Mouse (Mus musculus): ENCODE results near the gene Fbp2. TPM values are rescaled to one million over a fixed set of nuclear protein-coding genes. Genes with fewer than 3 reads are reported as not detected.

Gene Fbp2
- 0.22 and 0.45 TPM in 2 replicates for polyA plus RNA-seq (2014; fragmentation: Nextera tagmentation; extraction: Ambion mirVana)

DNA sequence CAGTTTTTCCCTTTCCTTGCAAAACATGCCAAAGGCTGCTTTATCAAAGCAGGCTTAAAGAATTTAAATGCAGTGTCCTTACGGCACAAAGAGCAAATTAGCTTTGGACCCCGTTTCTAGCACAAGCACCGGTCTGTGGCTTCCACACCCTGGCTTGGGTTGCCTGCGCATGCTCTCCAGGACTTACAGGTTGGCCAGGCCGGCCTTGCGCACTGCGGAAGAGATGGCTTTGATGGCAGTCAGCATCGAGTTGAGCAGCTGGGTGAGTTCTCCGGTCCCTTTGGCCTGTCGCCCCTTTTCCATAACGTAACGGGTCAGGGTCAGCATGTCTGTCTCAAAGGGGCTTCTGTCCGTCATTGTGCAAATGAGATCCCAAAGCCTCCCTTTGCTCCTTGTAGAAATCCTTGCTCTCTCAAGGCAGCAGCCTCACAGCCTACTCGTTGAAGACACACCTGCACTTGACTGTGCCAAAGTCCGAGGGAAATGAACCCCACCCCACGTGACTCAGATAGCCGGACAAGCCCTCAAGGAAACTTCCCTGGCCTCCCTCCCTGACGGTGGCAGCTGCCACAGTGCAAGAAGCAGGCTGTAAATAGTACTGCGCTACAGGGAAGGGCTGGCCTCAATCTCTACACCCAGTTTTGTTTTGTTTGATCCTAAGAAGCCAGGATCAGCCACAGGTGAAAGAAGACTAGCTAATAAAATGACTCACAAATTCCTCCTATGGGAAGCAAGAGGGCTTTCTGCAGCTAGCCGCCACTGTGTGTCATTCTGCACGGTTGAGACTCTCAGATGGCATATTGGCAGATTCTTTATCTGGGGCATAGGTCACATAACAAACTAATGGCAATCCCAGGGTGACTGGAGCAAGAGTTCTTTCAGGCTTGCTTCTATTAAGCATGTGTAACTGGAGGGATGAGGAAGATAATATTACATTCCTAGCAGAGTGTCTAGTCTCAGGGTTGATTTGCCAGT lies at the start of gene Fbp2:
TSS of gene Fbp2 (minus strand) at position 482 of the 975 bp plus-strand sequence.
- no peak within 1 kb of the TSS for H3K4me2 ChIP-seq (ENCODE audit: low read length)
- ATAC-seq (ENCODE audit: insufficient number of reproducible peaks, insufficient read depth, low FRiP score, low read depth): no peak
- H3K27ac ChIP-seq (replicated peaks in 1 of 2; ENCODE audit: control insufficient read depth in 1 of 2, insufficient read depth in 1 of 2, low read depth in 2 of 2, low read length in 2 of 2): no peak within 1 kb of the TSS

DNA sequence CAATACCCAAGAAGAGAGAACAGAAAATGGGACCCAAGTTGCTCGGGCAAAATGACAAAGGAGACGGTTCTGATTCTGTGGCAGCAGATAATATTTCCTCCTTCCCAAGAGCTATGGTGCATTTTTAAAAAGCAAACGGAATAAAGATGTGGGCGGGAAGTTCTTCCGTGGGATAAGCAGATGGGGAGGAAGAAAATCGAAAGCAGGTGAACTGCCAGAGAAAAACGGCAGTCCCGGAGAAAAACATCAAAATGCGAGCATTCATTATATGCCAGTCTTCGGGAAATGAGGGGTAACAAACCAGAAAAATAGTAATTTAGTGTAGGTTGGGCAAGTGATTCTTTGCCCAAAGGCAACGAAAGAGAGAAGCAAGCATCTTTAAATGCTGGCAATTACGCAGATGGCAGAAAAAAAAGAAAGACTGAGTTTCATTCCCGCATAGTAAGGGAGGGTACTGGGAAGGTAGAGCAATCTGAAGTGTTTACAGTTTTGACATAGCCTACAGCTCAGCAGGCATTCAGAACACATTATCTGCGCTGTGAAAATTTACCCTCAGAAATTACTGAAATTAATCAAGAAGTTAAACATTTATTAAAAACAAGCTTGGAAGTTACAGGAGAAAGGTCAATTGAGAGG lies 49.4 kb upstream of the Fbp2 start:
- Histone ChIP-seq H3K27me3 (ENCODE audit: control insufficient read depth, insufficient read depth, low read length) (no peaks in the 10 kb centered on the region), H3K27ac (replicated peaks in 1 of 2; ENCODE audit: control insufficient read depth in 1 of 2, insufficient read depth in 1 of 2, low read depth in 2 of 2, low read length in 2 of 2) (no peak overlapping the region), H3K9me3 (ENCODE audit: control insufficient read depth, low read length) (no peaks in the 10 kb centered on the region), H3K4me3 (ENCODE audit: control insufficient read depth in 1 of 2, insufficient read depth in 1 of 2, low read depth in 1 of 2, low read length in 2 of 2) (no peak overlapping the region), H3K4me2 (ENCODE audit: low read length) (no peak overlapping the region), H3K4me1 (ENCODE audit: control insufficient read depth in 2 of 2, insufficient read depth in 2 of 2, low read length in 2 of 2) (peaks cover 0 to 3% of the 10 kb centered on the region in 2 experiments; a peak in 2 of 4 replicates), H3K9ac (ENCODE audit: low read length) (no peak overlapping the region), H3K36me3 (ENCODE audit: control insufficient read depth, insufficient read depth, low read length) (no peaks in the 10 kb centered on the region)
- WGBS: 82% methylated on average over 14 of the region's 14 CpGs
- no peak for ATAC-seq (ENCODE audit: insufficient number of reproducible peaks, insufficient read depth, low FRiP score, low read depth)

More for the DNA sequence above, at the start of gene Fbp2:
- no peaks in the 10 kb centered on the region for H3K27me3 ChIP-seq (ENCODE audit: control insufficient read depth, insufficient read depth, low read length)
- H3K36me3 ChIP-seq (ENCODE audit: control insufficient read depth, insufficient read depth, low read length): no peaks in the 10 kb centered on the region
- no peak within 1 kb of the TSS for H3K9ac ChIP-seq (ENCODE audit: low read length)
- 62% methylated on average over 21 of the region's 21 CpGs for WGBS
- no peaks in the 10 kb centered on the region; a peak in 1 of 4 replicates for H3K4me1 ChIP-seq (ENCODE audit: control insufficient read depth in 2 of 2, insufficient read depth in 2 of 2, low read length in 2 of 2)
- no peak within 1 kb of the TSS for H3K4me3 ChIP-seq (ENCODE audit: control insufficient read depth in 1 of 2, insufficient read depth in 1 of 2, low read depth in 1 of 2, low read length in 2 of 2)
- H3K9me3 ChIP-seq (ENCODE audit: control insufficient read depth, low read length): no peaks in the 10 kb centered on the region

DNA sequence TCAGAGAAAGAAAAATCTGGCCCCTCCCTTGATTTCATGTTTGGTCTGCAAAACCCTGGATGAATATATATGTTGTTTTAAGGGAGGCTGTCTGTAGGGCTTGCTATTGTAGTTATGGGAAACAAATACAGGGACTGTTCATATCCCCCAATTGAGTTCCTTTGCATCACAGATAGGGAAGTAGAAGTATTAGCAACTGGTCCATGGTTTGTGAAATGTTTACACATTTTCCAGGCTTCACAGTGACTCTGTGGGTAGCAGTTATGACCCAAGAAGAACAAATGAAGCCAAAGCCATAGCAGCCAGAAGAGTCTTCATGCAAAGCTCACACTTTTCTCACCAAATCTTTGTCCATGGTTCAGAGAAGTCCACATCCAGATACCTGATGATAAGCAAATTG lies 42.9 kb upstream of the Fbp2 start:
- ATAC-seq (ENCODE audit: insufficient number of reproducible peaks, insufficient read depth, low FRiP score, low read depth): no peak
- Histone ChIP-seq H3K36me3 (ENCODE audit: control insufficient read depth, insufficient read depth, low read length) (no peaks in the 10 kb centered on the region), H3K27ac (replicated peaks in 1 of 2; ENCODE audit: control insufficient read depth in 1 of 2, insufficient read depth in 1 of 2, low read depth in 2 of 2, low read length in 2 of 2) (no peak overlapping the region), H3K27me3 (ENCODE audit: control insufficient read depth, insufficient read depth, low read length) (no peaks in the 10 kb centered on the region), H3K9ac (ENCODE audit: low read length) (no peak overlapping the region), H3K4me1 (ENCODE audit: control insufficient read depth in 2 of 2, insufficient read depth in 2 of 2, low read length in 2 of 2) (no peaks in the 10 kb centered on the region), H3K9me3 (ENCODE audit: control insufficient read depth, low read length) (no peaks in the 10 kb centered on the region), H3K4me3 (ENCODE audit: control insufficient read depth in 1 of 2, insufficient read depth in 1 of 2, low read depth in 1 of 2, low read length in 2 of 2) (no peak overlapping the region), H3K4me2 (ENCODE audit: low read length) (no peak overlapping the region)

DNA sequence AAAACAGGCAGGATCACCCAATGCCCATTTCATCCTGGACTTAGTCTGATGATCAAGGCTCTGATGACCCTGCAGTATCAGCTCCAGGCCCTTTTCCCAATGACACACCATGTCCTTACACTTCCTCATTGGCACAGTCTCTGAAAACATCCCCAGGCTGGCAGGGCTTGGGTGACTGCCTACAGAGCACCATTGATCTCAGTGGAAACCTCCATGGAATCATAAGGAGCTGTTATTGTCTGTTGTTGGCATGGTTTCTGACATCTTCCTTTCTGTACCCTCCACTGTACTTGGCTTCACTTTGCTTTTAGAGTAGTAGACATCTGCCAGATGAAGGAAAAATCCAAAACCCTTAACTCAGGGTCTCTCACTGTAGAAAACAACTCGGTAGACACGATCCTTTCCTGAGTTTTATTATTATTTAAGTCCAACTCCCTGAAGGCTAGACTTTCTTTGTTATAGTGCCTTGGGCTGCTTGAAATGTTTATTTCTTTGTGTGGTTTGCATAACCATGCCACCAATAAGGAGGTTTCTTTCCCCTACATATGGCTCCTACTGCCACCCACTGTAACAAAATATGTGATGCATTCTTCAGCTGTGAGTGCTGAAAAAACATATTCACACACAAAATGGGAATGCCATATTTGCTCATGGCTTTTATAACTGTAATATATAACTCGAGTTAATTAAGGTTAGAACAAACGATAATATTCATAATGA lies 39.9 kb upstream of the Fbp2 start:
- Histone ChIP-seq H3K9me3 (ENCODE audit: control insufficient read depth, low read length) (no peaks in the 10 kb centered on the region), H3K27me3 (ENCODE audit: control insufficient read depth, insufficient read depth, low read length) (no peaks in the 10 kb centered on the region), H3K4me1 (ENCODE audit: control insufficient read depth in 2 of 2, insufficient read depth in 2 of 2, low read length in 2 of 2) (no peaks in the 10 kb centered on the region), H3K4me2 (ENCODE audit: low read length) (no peak overlapping the region), H3K36me3 (ENCODE audit: control insufficient read depth, insufficient read depth, low read length) (no peaks in the 10 kb centered on the region), H3K9ac (ENCODE audit: low read length) (no peak overlapping the region), H3K4me3 (ENCODE audit: control insufficient read depth in 1 of 2, insufficient read depth in 1 of 2, low read depth in 1 of 2, low read length in 2 of 2) (no peak overlapping the region), H3K27ac (replicated peaks in 1 of 2; ENCODE audit: control insufficient read depth in 1 of 2, insufficient read depth in 1 of 2, low read depth in 2 of 2, low read length in 2 of 2) (no peak overlapping the region)
- no peak for ATAC-seq (ENCODE audit: insufficient number of reproducible peaks, insufficient read depth, low FRiP score, low read depth)
- 87% methylated on average over 4 of the region's 4 CpGs for WGBS

DNA sequence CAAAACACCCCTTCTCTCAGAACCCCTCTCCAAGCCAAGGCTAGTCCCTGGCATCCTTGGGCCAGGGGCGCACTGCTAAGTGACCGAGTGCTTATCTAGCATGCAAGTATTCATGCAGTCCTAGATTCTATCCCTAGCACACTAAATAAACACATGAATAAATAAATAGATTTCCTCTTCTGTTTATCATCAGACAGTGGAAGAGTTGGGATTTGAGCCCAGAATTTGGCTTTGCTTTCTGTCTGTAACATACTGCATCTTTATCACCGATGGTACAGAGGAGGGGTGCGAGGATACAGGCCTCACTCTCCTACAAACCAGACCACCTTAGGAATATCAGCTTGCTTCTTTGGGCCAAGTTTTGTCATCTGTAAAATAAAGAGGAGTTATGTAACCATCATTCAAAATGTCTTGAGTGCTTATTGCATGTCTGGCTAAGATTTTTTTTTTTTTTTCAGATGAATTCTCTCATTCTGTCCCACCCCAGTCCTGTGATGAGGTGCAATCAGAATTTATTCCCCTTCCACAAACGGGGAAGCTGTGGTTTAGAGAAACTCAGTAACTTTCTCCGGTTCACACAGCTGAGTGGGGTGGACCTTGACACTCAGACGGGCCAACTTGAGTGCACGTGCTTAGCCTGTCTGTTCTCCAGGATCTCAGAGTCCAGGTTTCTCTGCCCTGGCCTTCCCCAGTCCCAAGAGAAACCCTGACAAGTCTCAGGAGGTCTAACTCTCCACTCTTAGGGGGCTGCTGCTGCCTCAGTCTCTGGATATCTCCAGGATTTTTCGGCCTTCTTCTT lies 35.0 kb upstream of the Fbp2 start:
- Histone ChIP-seq H3K9me3 (ENCODE audit: control insufficient read depth, low read length) (0 out of 2 replicates have a peak, but pooled peaks cover 3% of the 10 kb centered on the region), H3K27me3 (ENCODE audit: control insufficient read depth, insufficient read depth, low read length) (peaks cover 18% of the 10 kb centered on the region), H3K4me1 (ENCODE audit: control insufficient read depth in 2 of 2, insufficient read depth in 2 of 2, low read length in 2 of 2) (no peaks in the 10 kb centered on the region), H3K27ac (replicated peaks in 1 of 2; ENCODE audit: control insufficient read depth in 1 of 2, insufficient read depth in 1 of 2, low read depth in 2 of 2, low read length in 2 of 2) (no peak overlapping the region), H3K36me3 (ENCODE audit: control insufficient read depth, insufficient read depth, low read length) (no peaks in the 10 kb centered on the region), H3K4me3 (ENCODE audit: control insufficient read depth in 1 of 2, insufficient read depth in 1 of 2, low read depth in 1 of 2, low read length in 2 of 2) (no peak overlapping the region), H3K9ac (ENCODE audit: low read length) (no peak overlapping the region), H3K4me2 (ENCODE audit: low read length) (no peak overlapping the region)
- WGBS: 69% methylated on average over 9 of the region's 9 CpGs
- ATAC-seq (ENCODE audit: insufficient number of reproducible peaks, insufficient read depth, low FRiP score, low read depth): no peak

DNA sequence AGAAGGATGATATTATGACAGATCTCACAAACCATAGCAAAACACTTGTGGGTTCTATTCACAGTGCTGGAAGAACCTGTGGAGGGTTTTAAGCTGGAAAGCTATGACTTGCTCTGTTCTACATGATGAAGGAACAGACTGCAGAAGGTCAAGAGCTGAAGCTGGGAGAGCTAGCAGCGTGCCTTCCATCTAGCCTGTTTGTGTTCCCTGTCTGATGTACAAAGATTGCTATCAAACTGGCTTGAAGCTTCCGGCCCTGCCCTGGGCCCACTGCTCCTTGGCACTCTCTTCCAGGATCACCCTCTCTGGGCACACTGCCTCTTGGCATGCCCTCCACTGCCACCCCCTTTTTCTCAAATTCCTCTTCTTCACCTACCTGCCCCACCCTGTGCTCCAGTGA lies 31.1 kb upstream of the Fbp2 start:
- Histone ChIP-seq H3K36me3 (ENCODE audit: control insufficient read depth, insufficient read depth, low read length) (no peaks in the 10 kb centered on the region), H3K4me3 (ENCODE audit: control insufficient read depth in 1 of 2, insufficient read depth in 1 of 2, low read depth in 1 of 2, low read length in 2 of 2) (no peak overlapping the region), H3K9ac (ENCODE audit: low read length) (no peak overlapping the region), H3K9me3 (ENCODE audit: control insufficient read depth, low read length) (0 out of 2 replicates have a peak, but pooled peaks cover 3% of the 10 kb centered on the region), H3K27me3 (ENCODE audit: control insufficient read depth, insufficient read depth, low read length) (peaks cover 38% of the 10 kb centered on the region), H3K4me1 (ENCODE audit: control insufficient read depth in 2 of 2, insufficient read depth in 2 of 2, low read length in 2 of 2) (peaks cover 2 to 6% of the 10 kb centered on the region in 2 experiments; a peak in 2 of 4 replicates), H3K4me2 (ENCODE audit: low read length) (no peak overlapping the region), H3K27ac (replicated peaks in 1 of 2; ENCODE audit: control insufficient read depth in 1 of 2, insufficient read depth in 1 of 2, low read depth in 2 of 2, low read length in 2 of 2) (no peak overlapping the region)
- no peak for ATAC-seq (ENCODE audit: insufficient number of reproducible peaks, insufficient read depth, low FRiP score, low read depth)
- 42% methylated on average over 2 of the region's 2 CpGs for WGBS

All from heart, embryonic 14.5 days (tissue).